Mouse (Mus musculus) heart, adult 2 months (tissue): Measurements from ENCODE around the gene Casq1.

Experiments
- CTCF ChIP-seq: fragments of 200-600 bp; IDR thresholded peaks from 2 replicates; pipeline ENCODE4 v1.8.1; 2022; ENCODE audit warnings: antibody characterized with exemption, mild to moderate bottlenecking, moderate library complexity
- EP300 ChIP-seq: fragments of 200-500 bp; IDR thresholded peaks from 2 replicates; pipeline ENCODE4 v1.6.1; 2011; ENCODE audit warnings: low read depth, low read length, control low read depth; ENCODE audit not compliant: insufficient read depth
- POLR2A ChIP-seq: fragments of 200-500 bp; IDR thresholded peaks from 2 replicates; pipeline ENCODE4 v1.6.1; 2011; ENCODE audit warnings: mild to moderate bottlenecking, low read depth, low read length, control low read depth; ENCODE audit not compliant: insufficient read depth

DNA sequence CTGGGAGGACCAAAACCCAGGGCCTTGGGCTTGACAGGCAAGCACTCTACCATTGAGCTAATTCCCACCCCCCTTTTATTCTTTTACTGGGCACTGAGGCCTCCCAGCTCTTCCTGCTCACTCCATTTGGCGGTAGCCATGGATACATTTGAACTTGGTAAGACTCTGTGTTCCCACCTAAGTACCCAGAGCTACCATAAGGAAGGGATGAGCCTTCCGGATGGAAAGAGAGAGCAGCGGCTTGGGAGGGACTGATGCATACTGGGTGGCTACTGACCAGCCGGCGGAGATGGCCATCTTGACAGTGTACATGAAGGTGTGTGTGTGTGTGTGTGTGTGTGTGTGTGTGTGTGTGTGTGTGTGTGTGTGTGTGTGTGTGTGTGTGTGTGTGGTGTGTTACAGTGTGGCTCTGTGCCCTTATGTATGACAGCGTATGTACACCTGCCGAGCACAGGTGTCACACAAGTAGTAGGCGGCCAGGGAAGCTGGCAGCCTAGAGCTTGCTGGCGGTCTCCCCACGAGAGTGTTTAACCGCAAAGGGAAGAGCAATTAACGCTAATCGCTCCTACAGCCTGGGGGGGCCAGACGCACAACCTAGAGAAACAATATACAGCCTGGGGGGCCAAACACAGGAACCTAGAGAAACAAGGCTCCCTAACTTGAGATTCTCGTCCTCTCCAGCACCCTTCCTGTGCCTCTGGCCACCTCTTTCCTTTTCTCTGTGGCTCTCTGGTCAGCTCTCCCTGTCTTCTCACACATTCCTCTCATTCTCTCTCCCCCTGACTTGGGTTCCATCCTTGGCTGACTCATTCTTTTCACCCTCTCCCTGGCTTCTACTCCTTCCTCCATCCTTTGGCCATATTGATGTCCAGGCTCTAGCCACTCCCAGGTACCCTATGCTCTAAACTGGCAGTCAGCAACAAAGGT lies 14.6 kb downstream of the Casq1 start:
- TF ChIP-seq CTCF: no peak
- TF ChIP-seq EP300: no peak
- TF ChIP-seq POLR2A: no peak
